Mouse (Mus musculus): Measurements from ENCODE around the gene Lmntd2.

DNA sequence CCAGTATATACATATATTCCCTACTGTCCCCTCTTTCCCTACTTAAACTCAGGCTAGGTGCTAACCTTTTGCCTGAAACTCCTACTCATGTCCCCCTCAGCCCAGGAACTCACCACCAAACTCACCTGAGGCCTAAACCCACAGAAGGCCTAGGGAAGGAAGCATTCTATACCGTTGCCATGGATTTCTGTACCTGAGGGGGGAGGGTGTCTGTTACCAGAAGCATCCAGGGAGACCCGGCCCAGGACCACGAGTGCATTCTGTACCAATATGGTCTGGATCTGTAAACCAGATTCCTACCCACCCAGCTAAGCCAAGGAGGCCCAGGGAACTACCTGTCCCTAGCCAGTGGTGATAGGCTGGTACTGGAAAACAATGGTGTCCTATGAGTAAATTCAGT lies 430 bp upstream of the Lmntd2 start:
- TF ChIP-seq CTCF (IDR thresholded peaks at IDR 0.05; ENCODE audit: low read depth, low read length): no peak
- no peak for TF ChIP-seq POLR2A (IDR thresholded peaks at IDR 0.05; ENCODE audit: insufficient read depth, low read length)
